Mouse (Mus musculus) CD4-positive, CD25-positive, alpha-beta regulatory T cell, adult 4 months (primary cell): Measurements from ENCODE around the gene Btd. TPM values are rescaled to one million over a fixed set of nuclear protein-coding genes. Genes with fewer than 3 reads are reported as not detected.
A peak's percentile ranks its signal among the peaks of the same experiment; 100 is the strongest.

Experiments used
- ATAC-seq: one replicate; pipeline ENCODE4 v1.8.0; 2017
- polyA plus RNA-seq, 2 experiments: library from polyadenylated mRNA; unstranded; fragments of 100-300 nt; shearing (Covaris generic); gene quantifications; one replicate each; pipeline ENCODE4 v1.2.1; 2017

Btd gene
- polyA plus RNA-seq, 2 experiments from 2014 or later = 27.1 to 29.5 TPM

DNA sequence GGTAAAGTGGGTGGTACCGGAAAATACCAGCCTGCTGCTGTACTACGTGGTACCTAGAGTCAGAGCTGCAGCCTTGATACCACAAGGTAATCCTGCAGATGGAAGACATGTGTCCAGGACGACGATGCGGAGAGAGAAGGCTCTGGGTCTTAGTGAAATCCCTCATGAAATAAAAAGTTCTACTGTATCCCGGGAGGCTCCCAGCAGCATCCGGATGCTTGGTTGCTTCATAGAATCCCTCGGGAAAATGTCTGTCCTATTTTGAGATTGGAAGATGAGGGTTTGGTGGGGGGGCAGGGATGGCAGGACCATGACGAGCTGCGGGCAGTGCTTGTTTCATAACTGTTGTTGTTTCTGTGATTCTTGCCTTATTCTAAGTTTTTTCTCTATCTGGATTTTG is 7.2 kb downstream of the Btd start:
- no peak for ATAC-seq

GRCm38 (mm10) chr14:31650347-31650746 is 9.5 kb downstream of the Btd start:
- no peak for ATAC-seq

DNA sequence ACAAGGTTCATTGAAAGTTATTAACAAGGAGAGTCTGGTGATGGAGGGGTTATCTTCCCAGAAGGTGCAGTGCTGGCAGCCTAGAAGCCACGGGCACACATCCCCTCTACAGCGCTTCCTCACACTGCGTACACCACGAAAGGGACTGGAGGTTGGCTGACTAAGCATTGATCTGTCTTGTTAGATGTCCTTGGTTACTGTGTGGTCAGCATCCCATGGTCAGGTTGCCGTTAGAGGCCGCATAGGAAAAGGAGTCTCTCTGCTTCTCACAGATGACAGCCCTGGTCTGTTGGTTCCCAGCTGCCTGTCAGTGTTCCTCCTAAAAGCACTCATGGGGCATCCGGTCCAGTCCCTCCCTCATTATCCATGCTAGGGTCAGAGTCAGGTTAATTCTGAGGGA is 10.4 kb downstream of the Btd start:
- ATAC-seq = no peak

- ATAC-seq = no peak
Measured at GRCm38 (mm10) chr14:31652106-31652505, 11.3 kb downstream of the Btd start.

DNA sequence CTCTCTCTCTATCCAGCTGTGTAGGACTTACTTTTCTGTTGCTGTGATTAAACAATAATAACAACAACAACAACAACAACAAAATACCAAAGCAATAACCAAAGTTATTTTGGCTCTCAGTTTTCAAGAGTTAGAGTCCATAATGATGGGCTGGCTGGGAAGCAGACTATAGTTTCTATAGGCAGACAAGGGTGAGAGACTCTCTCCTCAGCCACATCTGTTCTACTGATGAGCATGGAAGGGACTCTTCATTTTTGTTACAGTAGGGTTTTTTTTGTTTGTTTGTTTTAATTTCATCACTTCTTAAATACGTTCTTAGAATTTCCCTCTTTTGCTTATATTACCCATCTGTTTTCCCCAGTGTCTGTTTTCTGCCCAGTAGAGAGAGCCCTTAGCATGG is 11.8 kb downstream of the Btd start:
- no peak for ATAC-seq

- no peak for ATAC-seq
Measured at GRCm38 (mm10) chr14:31653101-31653875, 12.5 kb downstream of the Btd start.

DNA sequence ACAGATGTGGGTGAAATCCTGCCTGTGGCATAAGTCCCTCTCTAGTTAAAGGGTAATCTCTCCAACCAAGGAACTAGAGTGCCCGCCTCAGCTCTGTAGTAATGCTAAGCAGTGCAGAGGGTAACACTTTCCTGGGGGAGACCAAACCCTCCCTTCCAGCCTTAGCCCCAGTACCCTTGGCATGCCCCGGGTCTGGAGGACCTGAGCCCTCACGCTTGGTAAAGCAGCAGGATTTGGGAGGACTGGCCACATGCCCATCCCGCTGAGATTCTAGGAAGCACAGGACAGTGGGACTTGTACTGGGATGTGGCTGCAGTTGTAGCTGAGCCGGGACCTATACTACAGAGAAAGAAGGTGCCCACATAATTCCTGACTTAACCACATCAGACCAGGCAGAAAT is 14.0 kb downstream of the Btd start:
- ATAC-seq = no peak

DNA sequence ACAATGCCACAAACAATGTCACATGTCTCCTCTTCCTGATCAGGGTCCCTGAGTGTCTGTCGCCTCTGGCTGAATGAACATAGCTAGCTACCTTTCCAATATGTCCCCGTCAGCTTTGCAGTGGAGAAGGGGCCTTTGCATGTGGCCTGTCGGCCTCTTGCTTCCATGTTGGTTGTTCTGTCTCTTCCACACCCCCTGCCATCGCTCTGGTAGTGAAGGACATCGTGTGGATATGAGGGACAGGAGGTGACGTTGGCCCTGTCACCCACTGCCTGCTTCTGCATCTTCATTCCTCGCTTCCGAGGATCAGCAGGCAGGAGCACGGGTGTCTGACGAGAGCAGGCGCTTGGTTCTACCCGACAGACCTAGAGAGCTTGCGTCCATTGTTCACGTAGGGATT is 14.6 kb downstream of the Btd start:
- no peak for ATAC-seq

DNA sequence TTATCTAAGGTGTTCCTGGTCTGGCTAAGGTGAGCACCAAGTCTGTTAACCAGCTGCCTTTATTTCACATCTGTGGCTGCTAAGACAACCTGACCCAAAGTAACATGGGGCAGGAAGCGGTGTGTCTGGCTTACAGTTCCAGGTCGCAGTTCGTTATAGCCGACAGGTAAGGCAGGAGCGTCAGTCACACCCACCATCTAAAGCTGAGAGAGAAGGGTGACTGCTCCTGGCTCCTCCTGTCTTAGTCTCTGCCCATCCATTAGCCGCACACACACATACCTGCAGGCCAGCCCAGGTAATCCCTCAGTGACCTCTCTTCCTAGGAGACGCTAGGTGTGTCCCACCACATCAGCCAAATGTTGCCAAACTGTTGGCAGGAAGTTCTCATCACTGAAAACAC is 15.6 kb downstream of the Btd start:
- ATAC-seq = peak; percentile 42

DNA sequence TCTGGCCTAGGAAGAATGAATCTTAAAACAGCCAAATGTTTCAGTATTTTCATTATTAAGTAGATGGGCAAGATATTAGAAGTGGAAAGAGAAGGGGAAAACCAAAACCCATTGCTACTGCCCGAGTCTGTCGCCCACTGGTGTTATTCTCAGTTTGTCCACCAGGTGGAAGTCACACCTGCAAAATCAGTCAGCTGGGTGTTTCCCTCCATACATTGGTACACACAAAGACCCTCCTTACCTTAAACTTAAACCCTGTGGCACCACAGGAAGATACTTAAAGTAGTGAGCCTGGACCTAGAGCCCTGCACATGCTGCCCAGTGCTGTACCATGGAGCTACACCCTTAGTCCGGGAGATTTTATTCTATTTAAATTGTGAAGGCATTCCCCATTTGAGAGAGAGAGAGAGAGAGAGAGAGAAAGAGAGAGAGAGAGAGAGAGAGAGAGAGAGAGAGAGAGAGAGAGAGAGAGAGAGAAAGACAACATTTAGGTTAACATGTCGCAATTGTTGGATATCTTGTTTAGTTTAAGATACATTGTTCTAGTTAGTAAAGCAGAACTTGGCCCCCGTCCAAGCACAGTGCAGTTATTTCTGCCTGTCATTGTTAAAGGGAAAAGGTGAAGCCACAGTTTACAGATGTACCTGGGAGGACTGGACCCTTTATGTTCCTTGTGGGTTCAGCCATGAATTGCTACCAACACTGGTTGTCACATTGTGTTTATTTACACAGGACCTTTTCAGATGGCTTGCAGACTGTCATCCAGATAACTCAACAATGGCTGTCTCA is 16.2 kb downstream of the Btd start:
- peak; percentile 68 for ATAC-seq

DNA sequence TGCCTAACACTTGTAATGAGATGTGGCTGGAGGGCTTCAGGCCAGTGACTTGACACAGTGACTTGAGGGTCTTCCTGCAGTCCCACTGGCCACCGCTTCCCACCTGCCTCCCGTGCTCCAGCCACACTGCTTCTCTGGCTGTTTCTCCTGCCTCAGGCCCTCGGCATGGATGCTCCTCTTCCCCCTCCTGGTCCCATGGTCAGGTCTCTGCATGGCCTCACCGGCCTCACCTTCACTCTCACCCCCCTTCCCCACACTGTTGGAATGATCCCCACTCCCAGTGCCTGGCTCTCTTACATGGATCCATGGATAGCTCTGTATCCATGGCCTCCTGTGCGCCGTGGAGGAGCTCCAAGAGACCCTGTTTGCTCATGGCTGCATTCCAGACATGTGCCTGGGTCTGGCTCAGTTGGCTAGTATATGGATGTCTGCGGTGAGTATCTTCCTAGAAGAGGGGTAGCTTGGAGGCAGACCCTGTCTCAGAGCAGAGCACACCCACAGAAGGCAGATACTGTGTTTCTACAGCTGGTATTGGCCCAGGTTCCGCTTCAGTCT is 17.4 kb downstream of the Btd start:
- ATAC-seq = no peak

DNA sequence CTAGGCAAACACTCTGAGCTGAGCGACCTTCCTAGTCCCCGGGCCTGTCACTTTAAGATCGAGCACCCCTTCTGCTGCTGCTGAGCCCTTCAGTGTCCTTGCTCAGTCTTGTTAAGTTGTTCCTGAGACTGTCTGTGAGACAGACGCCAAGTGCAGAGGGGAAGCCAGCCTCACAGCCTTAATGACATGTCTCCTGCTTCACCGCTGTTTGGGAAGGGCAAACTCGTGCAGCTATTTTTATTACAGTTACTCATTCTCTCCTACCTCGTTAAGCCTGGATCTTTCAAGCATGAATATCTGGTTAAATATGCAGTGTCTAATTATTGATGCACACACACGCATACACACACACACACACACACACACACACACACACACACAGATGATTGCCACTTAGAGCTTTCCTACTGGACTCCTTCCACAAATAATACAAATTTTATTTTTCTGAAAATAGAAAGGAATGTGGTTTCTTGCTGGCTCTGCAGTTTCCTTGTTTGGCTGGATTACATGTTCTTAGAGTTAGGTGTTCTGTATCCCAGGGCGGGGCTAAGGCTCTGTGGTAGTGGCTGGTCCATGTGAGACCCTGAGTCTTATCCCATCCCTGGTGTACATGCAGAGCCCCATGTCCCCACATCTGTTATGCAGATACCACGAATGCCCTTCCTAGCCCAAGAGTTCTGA is 18.8 kb downstream of the Btd start:
- ATAC-seq = no peak

GRCm38 (mm10) chr14:31660312-31661093 is 19.7 kb downstream of the Btd start:
- no peak for ATAC-seq

- peak; percentile 66 for ATAC-seq
Measured at GRCm38 (mm10) chr14:31661671-31662554, 21.1 kb downstream of the Btd start.

DNA sequence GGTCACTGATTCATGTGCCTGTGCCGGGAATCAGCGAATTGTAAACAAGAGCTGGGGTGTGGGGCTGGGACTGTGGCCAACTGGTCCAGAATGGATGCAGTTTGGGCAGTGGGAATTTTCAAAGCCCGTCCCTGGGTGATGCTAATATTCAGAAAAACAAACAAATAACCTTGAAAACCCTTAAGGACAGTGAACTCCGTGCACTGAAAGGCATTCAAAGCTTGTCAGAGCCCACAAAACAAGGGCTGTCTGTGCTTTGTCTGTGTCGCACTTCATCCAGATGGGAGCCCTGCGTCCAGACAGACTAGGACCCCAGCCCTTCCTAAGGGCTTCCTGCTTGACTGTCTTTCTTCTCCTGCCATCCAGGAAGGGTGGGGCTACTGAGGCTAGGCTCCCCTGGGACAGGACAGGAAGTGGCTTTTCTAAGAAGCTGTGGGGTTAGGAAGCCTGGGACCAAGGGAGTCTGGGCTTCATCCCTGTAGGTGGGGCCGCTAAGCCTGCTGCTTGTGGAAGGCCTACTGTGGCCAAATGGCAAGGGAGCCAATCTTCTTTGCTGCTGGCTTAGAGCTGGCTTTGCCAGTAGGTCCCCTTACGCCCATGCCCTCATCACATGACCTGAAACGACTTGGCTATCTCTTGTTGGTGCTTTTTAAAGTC is 21.9 kb downstream of the Btd start:
- peak; percentile 12 for ATAC-seq

GRCm38 (mm10) chr14:31663376-31664099 is 22.7 kb downstream of the Btd start:
- ATAC-seq = no peak

- no peak for ATAC-seq
Measured at GRCm38 (mm10) chr14:31664100-31664902, 23.5 kb downstream of the Btd start.

DNA sequence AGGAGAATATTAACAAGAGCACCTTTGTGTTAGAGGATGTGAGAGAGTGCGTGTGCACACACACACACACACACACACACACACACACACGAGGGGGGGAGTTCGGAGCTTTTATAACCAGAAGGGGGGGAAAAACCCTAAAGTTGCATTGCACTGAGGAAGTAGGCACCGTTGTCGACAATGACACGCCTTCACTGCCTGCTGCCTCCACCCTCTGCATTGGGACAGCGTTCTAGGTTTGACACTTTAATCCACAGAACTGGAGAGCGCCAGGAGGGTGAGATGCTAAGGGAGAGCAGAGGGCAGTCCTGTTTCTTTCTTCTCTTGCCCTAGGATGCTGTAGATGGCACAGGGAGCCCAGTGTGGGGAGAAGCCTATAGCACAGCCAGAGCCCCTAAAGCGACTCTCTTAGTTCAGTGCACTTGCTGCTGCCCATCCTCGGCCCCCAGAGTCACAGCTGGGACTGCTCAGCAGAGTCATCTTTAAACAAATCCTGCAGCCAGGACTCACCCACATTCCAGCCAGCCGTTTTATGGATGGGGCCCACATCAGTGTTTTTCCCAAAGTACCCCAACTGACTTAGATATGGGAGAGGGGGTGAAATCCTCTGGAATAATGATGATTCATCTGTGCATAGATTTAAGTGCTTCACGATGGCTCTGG is 24.2 kb downstream of the Btd start:
- ATAC-seq = peak; percentile 66

GRCm38 (mm10) chr14:31665566-31665940 is 24.7 kb downstream of the Btd start:
- ATAC-seq = no peak
